Mouse (Mus musculus) ES-Bruce4 (cell line): ENCODE measurements at regions not wholly inside any gene's neighbourhood (a gene's known extent, or its start where the extent isn't known, plus 50 kb on each side); places are given as distances from the start of the nearest gene placed in this dataset.

ENCODE experiments used
- H3K27ac ChIP-seq: 2 replicates; pipeline ENCODE4 v1.5.1; 2012; ENCODE audit warnings: low read length, inconsistent platforms; ENCODE audit not compliant: insufficient read depth
- H3K27me3 ChIP-seq: 2 replicates; pipeline ENCODE4 v1.6.1; 2012; ENCODE audit warnings: mild to moderate bottlenecking, low read length, inconsistent platforms; ENCODE audit not compliant: control insufficient read depth, poor library complexity, insufficient read depth, severe bottlenecking
- H3K36me3 ChIP-seq: 2 replicates; pipeline ENCODE4 v1.6.1; 2012; ENCODE audit warnings: inconsistent platforms, mild to moderate bottlenecking, low read length, moderate library complexity; ENCODE audit not compliant: control insufficient read depth, poor library complexity, insufficient read depth, severe bottlenecking
- H3K4me1 ChIP-seq: one replicate; pipeline ENCODE4 v1.8.1; 2011; ENCODE audit warnings: low read length; ENCODE audit not compliant: control insufficient read depth, insufficient read depth
- H3K4me3 ChIP-seq: 2 replicates; pipeline ENCODE4 v1.5.1; 2011; ENCODE audit warnings: low read depth, mild to moderate bottlenecking, low read length
- H3K9ac ChIP-seq: 2 replicates; pipeline ENCODE4 v1.6.1; 2012; ENCODE audit warnings: low read depth, mild to moderate bottlenecking, inconsistent platforms; ENCODE audit not compliant: poor library complexity, severe bottlenecking
- H3K9me3 ChIP-seq: replicated peaks from 2 replicates; pipeline ENCODE4 v1.6.1; 2012; ENCODE audit warnings: mild to moderate bottlenecking, low read length, inconsistent platforms; ENCODE audit not compliant: control insufficient read depth, poor library complexity, insufficient read depth, severe bottlenecking
- CTCF ChIP-seq: IDR thresholded peaks from one replicate; pipeline ENCODE4 v1.8.1; 2011; ENCODE audit warnings: low read depth, low read length
- EP300 ChIP-seq: IDR thresholded peaks from 2 replicates; pipeline ENCODE4 v1.6.1; 2011; ENCODE audit warnings: low read depth, low read length; ENCODE audit not compliant: insufficient read depth
- POLR2A ChIP-seq: IDR thresholded peaks from one replicate; pipeline ENCODE4 v1.8.1; 2011; ENCODE audit warnings: low read length; ENCODE audit not compliant: insufficient read depth

- Histone ChIP-seq H3K9ac (no peak overlapping the region), H3K36me3 (no peaks in the 10 kb centered on the region), H3K27ac (no peak overlapping the region), H3K9me3 (no peaks in the 10 kb centered on the region), H3K4me3 (no peak overlapping the region), H3K4me1 (no peaks in the 10 kb centered on the region), H3K27me3 (no peaks in the 10 kb centered on the region)
- TF ChIP-seq EP300, result no peak
- TF ChIP-seq CTCF, result no peak
- TF ChIP-seq POLR2A, result no peak
Observed at GRCm38 (mm10) chr12:91997404-91997803, 148.4 kb upstream of the Sel1l start.

GRCm38 (mm10) chr12:91995545-91995944 is 146.6 kb upstream of the Sel1l start:
- H3K9me3 ChIP-seq, result no peaks in the 10 kb centered on the region

GRCm38 (mm10) chr12:91986448-91986847 is 137.5 kb upstream of the Sel1l start:
- H3K27ac ChIP-seq, result no peak overlapping the region
- TF ChIP-seq EP300 (no peak), POLR2A (no peak), CTCF (no peak)
- no peaks in the 10 kb centered on the region for H3K4me1 ChIP-seq
- H3K9me3 ChIP-seq, result no peaks in the 10 kb centered on the region
- H3K27me3 ChIP-seq, result no peaks in the 10 kb centered on the region
- H3K4me3 ChIP-seq, result no peak overlapping the region
- H3K36me3 ChIP-seq, result no peaks in the 10 kb centered on the region
- no peak overlapping the region for H3K9ac ChIP-seq

More at GRCm38 (mm10) chr12:91995545-91995944, 146.6 kb upstream of the Sel1l start:
- no peak overlapping the region for H3K27ac ChIP-seq
- no peaks in the 10 kb centered on the region for H3K36me3 ChIP-seq
- no peaks in the 10 kb centered on the region for H3K4me1 ChIP-seq
- H3K9ac ChIP-seq, result no peak overlapping the region
- TF ChIP-seq EP300 (no peak), CTCF (peak; percentile 24)
- H3K27me3 ChIP-seq, result no peaks in the 10 kb centered on the region
- no peak overlapping the region for H3K4me3 ChIP-seq

GRCm38 (mm10) chr12:91980321-91980720 is 131.4 kb upstream of the Sel1l start:
- H3K4me3 ChIP-seq, result no peak overlapping the region
- H3K9me3 ChIP-seq, result no peaks in the 10 kb centered on the region
- H3K27ac ChIP-seq, result no peak overlapping the region
- H3K4me1 ChIP-seq, result no peaks in the 10 kb centered on the region
- no peaks in the 10 kb centered on the region for H3K36me3 ChIP-seq
- H3K9ac ChIP-seq, result no peak overlapping the region
- no peak for TF ChIP-seq EP300
- no peak for TF ChIP-seq POLR2A
- no peak for TF ChIP-seq CTCF
- no peaks in the 10 kb centered on the region for H3K27me3 ChIP-seq

GRCm38 (mm10) chr12:91971045-91971444 is 122.1 kb upstream of the Sel1l start:
- Histone ChIP-seq H3K4me3 (no peak overlapping the region), H3K36me3 (no peaks in the 10 kb centered on the region), H3K27ac (no peak overlapping the region), H3K4me1 (no peaks in the 10 kb centered on the region), H3K9me3 (no peaks in the 10 kb centered on the region), H3K9ac (no peak overlapping the region), H3K27me3 (no peaks in the 10 kb centered on the region)
- no peak for TF ChIP-seq EP300
- no peak for TF ChIP-seq POLR2A
- no peak for TF ChIP-seq CTCF

- Histone ChIP-seq H3K36me3 (no peaks in the 10 kb centered on the region), H3K9me3 (no peaks in the 10 kb centered on the region), H3K9ac (no peak overlapping the region), H3K4me3 (no peak overlapping the region), H3K27ac (no peak overlapping the region), H3K27me3 (no peaks in the 10 kb centered on the region), H3K4me1 (no peaks in the 10 kb centered on the region)
- TF ChIP-seq POLR2A (no peak), CTCF (no peak), EP300 (no peak)
Observed at GRCm38 (mm10) chr12:91965937-91966336, 117.0 kb upstream of the Sel1l start.

- Histone ChIP-seq H3K4me3 (no peak overlapping the region), H3K27ac (no peak overlapping the region), H3K9me3 (no peaks in the 10 kb centered on the region), H3K27me3 (no peaks in the 10 kb centered on the region), H3K36me3 (no peaks in the 10 kb centered on the region), H3K9ac (no peak overlapping the region), H3K4me1 (no peaks in the 10 kb centered on the region)
- no peak for TF ChIP-seq EP300
- no peak for TF ChIP-seq CTCF
- TF ChIP-seq POLR2A, result no peak
Observed at GRCm38 (mm10) chr12:91963239-91963638, 114.3 kb upstream of the Sel1l start.
